Mouse (Mus musculus): Measurements from ENCODE around the gene Abhd5. TPM values are rescaled to one million over a fixed set of nuclear protein-coding genes. Genes with fewer than 3 reads are reported as not detected.

Abhd5 gene
- polyA plus RNA-seq, 2 experiments, result 25.1 to 41.1 TPM

GRCm38 (mm10) chr9:122346059-122346458 lies 5.3 kb upstream of the Abhd5 start:
- DNase-seq (ENCODE audit: low spot score) (no peak), ATAC-seq (ENCODE audit: low FRiP score, low read depth) (no peak)
- Histone ChIP-seq H3K4me2 (replicated peaks; ENCODE audit: low read depth, low read length, severe bottlenecking) (no peak overlapping the region), H3K9ac (ENCODE audit: low read depth, low read length, severe bottlenecking) (no peak overlapping the region), H3K4me1 (ENCODE audit: control insufficient read depth, insufficient read depth, low read length) (no peaks in the 10 kb centered on the region), H3K36me3 (ENCODE audit: control insufficient read depth, insufficient read depth, low read length) (no peaks in the 10 kb centered on the region), H3K4me3 (replicated peaks; ENCODE audit: low read length) (no peak overlapping the region), H3K9me3 (ENCODE audit: control insufficient read depth, low read length) (no peaks in the 10 kb centered on the region), H3K27me3 (ENCODE audit: control insufficient read depth, insufficient read depth, low read length) (no peaks in the 10 kb centered on the region), H3K27ac (replicated peaks; ENCODE audit: low read depth, low read length) (no peak overlapping the region)
- 82% methylated on average over 5 of the region's 5 CpGs for WGBS
- TF ChIP-seq POLR2A (IDR thresholded peaks at IDR 0.05; ENCODE audit: borderline replicate concordance, extremely low read depth, insufficient read depth, insufficient read length), result no peak

GRCm38 (mm10) chr9:122347882-122348281 lies 3.5 kb upstream of the Abhd5 start:
- no peak overlapping the region for H3K4me3 ChIP-seq (replicated peaks; ENCODE audit: low read length)
- WGBS, result 97% methylated on average over 1 of the region's 1 CpGs
- H3K4me1 ChIP-seq (ENCODE audit: control insufficient read depth, insufficient read depth, low read length), result no peaks in the 10 kb centered on the region
- no peak overlapping the region for H3K4me2 ChIP-seq (replicated peaks; ENCODE audit: low read depth, low read length, severe bottlenecking)
- H3K9me3 ChIP-seq (ENCODE audit: control insufficient read depth, low read length), result no peaks in the 10 kb centered on the region
- DNase-seq (ENCODE audit: low spot score), result no peak
- no peak overlapping the region for H3K9ac ChIP-seq (ENCODE audit: low read depth, low read length, severe bottlenecking)
- H3K36me3 ChIP-seq (ENCODE audit: control insufficient read depth, insufficient read depth, low read length), result no peaks in the 10 kb centered on the region
- no peak for ATAC-seq (ENCODE audit: low FRiP score, low read depth)
- no peak for TF ChIP-seq POLR2A (IDR thresholded peaks at IDR 0.05; ENCODE audit: borderline replicate concordance, extremely low read depth, insufficient read depth, insufficient read length)
- no peak overlapping the region for H3K27ac ChIP-seq (replicated peaks; ENCODE audit: low read depth, low read length)
- no peaks in the 10 kb centered on the region for H3K27me3 ChIP-seq (ENCODE audit: control insufficient read depth, insufficient read depth, low read length)

GRCm38 (mm10) chr9:122349286-122349685 lies 2.1 kb upstream of the Abhd5 start:
- WGBS, result 85% methylated on average over 4 of the region's 4 CpGs
- DNase-seq (ENCODE audit: low spot score) (no peak), ATAC-seq (ENCODE audit: low FRiP score, low read depth) (no peak)
- no peak overlapping the region for H3K4me3 ChIP-seq (replicated peaks; ENCODE audit: low read length)
- H3K9ac ChIP-seq (ENCODE audit: low read depth, low read length, severe bottlenecking), result no peak overlapping the region
- no peaks in the 10 kb centered on the region for H3K27me3 ChIP-seq (ENCODE audit: control insufficient read depth, insufficient read depth, low read length)
- no peaks in the 10 kb centered on the region for H3K9me3 ChIP-seq (ENCODE audit: control insufficient read depth, low read length)
- no peak overlapping the region for H3K4me2 ChIP-seq (replicated peaks; ENCODE audit: low read depth, low read length, severe bottlenecking)
- no peaks in the 10 kb centered on the region for H3K36me3 ChIP-seq (ENCODE audit: control insufficient read depth, insufficient read depth, low read length)
- TF ChIP-seq POLR2A (IDR thresholded peaks at IDR 0.05; ENCODE audit: borderline replicate concordance, extremely low read depth, insufficient read depth, insufficient read length), result no peak
- H3K4me1 ChIP-seq (ENCODE audit: control insufficient read depth, insufficient read depth, low read length), result peaks cover 4% of the 10 kb centered on the region; the same call in 1 of the 2 replicates
- no peak overlapping the region for H3K27ac ChIP-seq (replicated peaks; ENCODE audit: low read depth, low read length)

- 0 out of 2 replicates have a peak overlapping the region, but pooled peaks have one; percentile 88 for H3K9ac ChIP-seq (ENCODE audit: low read depth, low read length, severe bottlenecking)
- no peak overlapping the region for H3K27ac ChIP-seq (replicated peaks; ENCODE audit: low read depth, low read length)
- H3K27me3 ChIP-seq (ENCODE audit: control insufficient read depth, insufficient read depth, low read length), result no peaks in the 10 kb centered on the region
- TF ChIP-seq POLR2A (IDR thresholded peaks at IDR 0.05; ENCODE audit: borderline replicate concordance, extremely low read depth, insufficient read depth, insufficient read length), result no peak
- H3K4me3 ChIP-seq (replicated peaks; ENCODE audit: low read length), result peak overlapping the region; percentile 80; the same call in 1 of the 2 replicates
- DNase-seq (ENCODE audit: low spot score), result no peak
- ATAC-seq (ENCODE audit: low FRiP score, low read depth), result no peak
- H3K36me3 ChIP-seq (ENCODE audit: control insufficient read depth, insufficient read depth, low read length), result no peaks in the 10 kb centered on the region
- 71% methylated on average over 7 of the region's 7 CpGs for WGBS
- peak overlapping the region; percentile 66 for H3K4me2 ChIP-seq (replicated peaks; ENCODE audit: low read depth, low read length, severe bottlenecking)
- H3K9me3 ChIP-seq (ENCODE audit: control insufficient read depth, low read length), result no peaks in the 10 kb centered on the region
- peaks cover 4% of the 10 kb centered on the region; the same call in 1 of the 2 replicates for H3K4me1 ChIP-seq (ENCODE audit: control insufficient read depth, insufficient read depth, low read length)
Observed at GRCm38 (mm10) chr9:122350396-122351130, 845 bp upstream of the Abhd5 start.

GRCm38 (mm10) chr9:122352025-122352392 lies 601 bp downstream of the Abhd5 start:
- Histone ChIP-seq H3K36me3 (ENCODE audit: control insufficient read depth, insufficient read depth, low read length) (no peaks in the 10 kb centered on the region), H3K4me3 (replicated peaks; ENCODE audit: low read length) (peak overlapping the region; percentile 80), H3K9ac (ENCODE audit: low read depth, low read length, severe bottlenecking) (peak overlapping the region; percentile 88), H3K27ac (replicated peaks; ENCODE audit: low read depth, low read length) (peak overlapping the region; percentile 65), H3K4me1 (ENCODE audit: control insufficient read depth, insufficient read depth, low read length) (peaks cover 4% of the 10 kb centered on the region; the same call in 1 of the 2 replicates), H3K4me2 (replicated peaks; ENCODE audit: low read depth, low read length, severe bottlenecking) (peak overlapping the region; percentile 66), H3K27me3 (ENCODE audit: control insufficient read depth, insufficient read depth, low read length) (no peaks in the 10 kb centered on the region), H3K9me3 (ENCODE audit: control insufficient read depth, low read length) (no peaks in the 10 kb centered on the region)
- WGBS, result 2% methylated on average over 22 of the region's 30 CpGs
- peak; percentile 66; the same call in 1 of the 2 replicates for ATAC-seq (ENCODE audit: low FRiP score, low read depth)
- no peak for DNase-seq (ENCODE audit: low spot score)
- no peak for TF ChIP-seq POLR2A (IDR thresholded peaks at IDR 0.05; ENCODE audit: borderline replicate concordance, extremely low read depth, insufficient read depth, insufficient read length)
